Mouse (Mus musculus) monocyte, adult 5-6 weeks (primary cell): ENCODE measurements at regions not wholly inside any gene's neighbourhood (a gene's known extent, or its start where the extent isn't known, plus 50 kb on each side); places are given as distances from the start of the nearest gene placed in this dataset.

Experiments used
- ATAC-seq: fragments of 153-309, 156-312 bp; replicated peaks from 2 replicates; pipeline ENCODE4 v1.8.0; 2017; ENCODE audit warnings: mild to moderate bottlenecking; ENCODE audit not compliant: low TSS enrichment, insufficient number of reproducible peaks, severe bottlenecking, poor library complexity, low FRiP score

- no peak for ATAC-seq
These were observed 378.0 kb downstream of the Rapgef2 start for GRCm38 (mm10) chr3:78908196-78908844.

GRCm38 (mm10) chr3:78907778-78908177, 378.5 kb downstream of the Rapgef2 start:
- no peak for ATAC-seq

- no peak for ATAC-seq
These were observed 384.4 kb downstream of the Rapgef2 start for GRCm38 (mm10) chr3:78901838-78902484.

GRCm38 (mm10) chr3:78901016-78901837, 385.1 kb downstream of the Rapgef2 start:
- no peak for ATAC-seq

- ATAC-seq: no peak
These were observed 386.7 kb downstream of the Rapgef2 start for GRCm38 (mm10) chr3:78899446-78900230.

- no peak for ATAC-seq
These were observed 397.0 kb downstream of the Rapgef2 start for GRCm38 (mm10) chr3:78889326-78889725.

- ATAC-seq: no peak
These were observed 401.6 kb downstream of the Rapgef2 start for GRCm38 (mm10) chr3:78884715-78885114.

GRCm38 (mm10) chr3:78884029-78884428, 402.3 kb downstream of the Rapgef2 start:
- no peak for ATAC-seq

GRCm38 (mm10) chr3:78880072-78880471, 406.2 kb downstream of the Rapgef2 start:
- ATAC-seq: no peak

- no peak for ATAC-seq
These were observed 409.0 kb downstream of the Rapgef2 start for GRCm38 (mm10) chr3:78877323-78877722.

GRCm38 (mm10) chr3:78866896-78867295, 419.4 kb downstream of the Rapgef2 start:
- ATAC-seq: no peak

- ATAC-seq: no peak
These were observed 420.1 kb downstream of the Rapgef2 start for GRCm38 (mm10) chr3:78866083-78866726.

- ATAC-seq: no peak
These were observed 423.3 kb downstream of the Rapgef2 start for GRCm38 (mm10) chr3:78863005-78863404.

GRCm38 (mm10) chr3:78846617-78847318, 439.5 kb downstream of the Rapgef2 start:
- no peak for ATAC-seq

GRCm38 (mm10) chr3:78841173-78841572, 445.1 kb downstream of the Rapgef2 start:
- no peak for ATAC-seq

- ATAC-seq: no peak
These were observed 449.5 kb downstream of the Rapgef2 start for GRCm38 (mm10) chr3:78836824-78837223.

GRCm38 (mm10) chr3:78825505-78825904, 460.8 kb downstream of the Rapgef2 start:
- ATAC-seq: no peak

GRCm38 (mm10) chr3:78812425-78812824, 473.9 kb downstream of the Rapgef2 start:
- no peak for ATAC-seq
